Mouse (Mus musculus) spleen, adult 18-20 months (tissue): Measurements from ENCODE around the gene Dock11.

Experiments
- DNase-seq, 2 experiments: peaks; one replicate each; pipeline ENCODE4 v3.0.0; 2022; ENCODE audit warnings: mixed read lengths in 2 of 2

The Dock11 gene

DNA sequence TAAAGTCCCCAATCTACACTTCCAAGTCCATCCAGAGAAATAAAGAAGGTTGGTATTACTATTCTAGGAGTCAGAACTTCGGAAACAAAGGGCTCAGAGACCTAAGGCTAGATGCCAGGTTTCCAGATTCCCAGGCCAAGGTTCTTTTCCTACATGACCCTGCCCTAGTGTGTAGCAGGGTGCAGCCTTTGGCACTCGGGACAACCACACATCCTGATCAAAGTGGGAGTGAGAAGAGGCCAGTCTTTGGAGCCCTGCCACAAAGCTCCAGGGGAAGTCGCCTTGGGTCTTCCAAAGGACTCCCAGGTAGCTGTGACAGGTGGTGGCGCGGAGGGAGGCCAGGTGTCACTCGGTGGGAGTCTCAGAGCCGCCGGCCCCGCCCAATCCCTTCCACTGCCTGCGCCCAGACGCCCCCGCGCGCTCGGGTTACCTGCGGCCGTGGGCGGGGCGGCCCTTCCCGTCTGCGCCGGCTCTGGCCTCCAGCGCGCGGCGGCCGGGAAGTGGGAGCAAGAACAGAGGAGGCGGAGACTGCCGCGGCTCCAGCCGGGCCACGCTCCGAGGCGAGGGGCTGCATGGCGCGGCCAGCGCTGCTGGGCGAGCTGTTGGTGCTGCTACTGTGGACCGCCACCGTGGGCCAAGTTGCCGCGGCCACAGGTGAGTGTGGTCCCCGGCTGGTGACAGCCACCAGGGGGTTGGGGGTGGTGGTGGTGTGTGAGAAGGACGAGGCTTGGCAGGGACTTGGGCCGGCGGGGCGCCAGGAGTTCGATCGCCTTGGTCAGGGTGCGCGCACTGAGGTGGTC is 223.2 kb downstream of the Dock11 start, which contains the start of gene Il13ra1:
Gene Il13ra1 (plus strand): TSS at position 489 of the 800 bp plus-strand sequence.
- peak; percentile 7 to 12 for DNase-seq

- no peak for DNase-seq
Observed at GRCm38 (mm10) chrX:36112422-36112750, 223.8 kb downstream of the Dock11 start.

DNA sequence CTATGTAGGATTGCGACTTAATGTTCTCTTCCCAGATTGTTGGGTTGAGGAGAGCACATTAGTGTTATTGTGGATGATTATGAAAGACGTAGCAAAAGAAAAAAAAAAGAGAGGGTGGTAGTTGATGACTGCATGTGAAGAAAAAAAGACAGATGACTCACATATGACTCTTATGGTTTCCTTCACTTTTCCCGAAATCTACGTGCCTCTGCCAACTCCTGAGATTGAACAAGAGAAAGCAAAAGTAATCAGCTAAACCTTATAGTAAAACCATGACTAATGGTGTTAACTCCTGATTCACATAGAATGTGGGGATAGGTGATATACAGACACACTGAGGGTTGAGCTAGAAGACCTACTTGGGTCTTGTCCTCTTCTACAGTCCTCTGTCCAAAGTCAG is 226.5 kb downstream of the Dock11 start:
- no peak for DNase-seq
